Mouse (Mus musculus) thymus, adult 2 months (tissue): ENCODE data around the gene Mrto4. TPM values are rescaled to one million over a fixed set of nuclear protein-coding genes. Genes with fewer than 3 reads are reported as not detected.

Experiments used
- DNase-seq: peaks from one replicate; pipeline ENCODE4 v3.0.0; 2021
- H3K27ac ChIP-seq: fragments of 200-500 bp; 2 replicates; pipeline ENCODE4 v1.5.1; 2012; ENCODE audit warnings: low read length, control low read depth; ENCODE audit not compliant: control insufficient read depth, insufficient read depth
- H3K27me3 ChIP-seq: fragments of 200-500 bp; 2 replicates; pipeline ENCODE4 v1.6.1; 2012; ENCODE audit warnings: mild to moderate bottlenecking, low read length, moderate library complexity, mixed read lengths; ENCODE audit not compliant: control insufficient read depth, insufficient read depth
- H3K36me3 ChIP-seq: fragments of 200-500 bp; 2 replicates; pipeline ENCODE4 v1.6.1; 2012; ENCODE audit warnings: mild to moderate bottlenecking, low read length, moderate library complexity; ENCODE audit not compliant: control insufficient read depth, insufficient read depth
- H3K4me1 ChIP-seq: fragments of 200-500 bp; replicated peaks from 2 replicates; pipeline ENCODE4 v1.6.1; 2012; ENCODE audit warnings: low read length; ENCODE audit not compliant: control insufficient read depth, insufficient read depth
- H3K4me3 ChIP-seq: fragments of 200-500 bp; 2 replicates; pipeline ENCODE4 v1.5.1; 2012; ENCODE audit warnings: mild to moderate bottlenecking, low read length, control low read depth, moderate library complexity; ENCODE audit not compliant: control insufficient read depth, insufficient read depth
- CTCF ChIP-seq: fragments of 200-500 bp; IDR thresholded peaks from 2 replicates; pipeline ENCODE4 v1.5.1; 2012; ENCODE audit warnings: mild to moderate bottlenecking, control low read depth, low read length, moderate library complexity, borderline replicate concordance; ENCODE audit not compliant: control insufficient read depth, poor library complexity, insufficient read depth; ENCODE audit errors: extremely low read depth
- POLR2A ChIP-seq: fragments of 200-500 bp; IDR thresholded peaks from 2 replicates; pipeline ENCODE4 v1.6.1; 2012; ENCODE audit warnings: mild to moderate bottlenecking, low read length, control low read depth, moderate library complexity; ENCODE audit not compliant: control insufficient read depth, poor library complexity, insufficient read depth; ENCODE audit errors: extremely low read depth
- WGBS: fragments of 180-500 bp; shearing (Covaris S2); methylation state at CpG from one replicate; pipeline ENCODE4 v1.1.7; 2018; 5-methylcytosine and 5-hydroxymethylcytosine counted together
- polyA plus RNA-seq: library from polyadenylated mRNA; depleted of rRNA; stranded (reverse); fragments of >200 nt; gene quantifications from 2 replicates; pipeline ENCODE4 v1.2.3, GENCODE M21; 2012

Mrto4 gene
- polyA plus RNA-seq, 1 experiment, result 33.7 TPM

GRCm38 (mm10) chr4:139341556-139342233, 10.7 kb downstream of the Mrto4 start:
- DNase-seq, result no peak
- WGBS, result 95% methylated on average over 7 of the region's 7 CpGs

DNA sequence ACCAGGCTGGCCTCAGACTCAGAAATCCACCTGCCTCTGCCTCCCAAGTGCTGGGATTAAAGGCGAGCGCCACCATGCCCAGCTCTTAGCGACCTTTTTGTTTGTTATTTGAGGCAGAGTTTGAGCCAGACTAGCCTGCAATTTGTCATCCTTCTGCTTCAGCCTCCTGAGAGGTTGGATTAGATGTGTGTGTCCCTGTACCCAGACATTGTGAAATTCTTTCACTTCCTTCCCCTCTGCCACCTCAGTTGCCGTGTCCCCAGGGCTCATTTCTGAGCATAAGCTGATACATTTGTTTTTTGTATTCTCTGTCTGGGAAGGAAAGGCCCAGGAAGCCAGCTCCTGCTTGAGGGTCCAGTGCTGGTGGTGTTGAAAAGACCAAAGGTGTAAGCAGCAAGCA, 11.5 kb downstream of the Mrto4 start:
- Histone ChIP-seq H3K27ac (no peak overlapping the region), H3K4me3 (no peak overlapping the region), H3K4me1 (no peaks in the 10 kb centered on the region; the same call in 1 of the 2 replicates), H3K36me3 (no peaks in the 10 kb centered on the region), H3K27me3 (no peaks in the 10 kb centered on the region)
- WGBS, result 82% methylated on average over 4 of the region's 4 CpGs
- no peak for TF ChIP-seq POLR2A
- TF ChIP-seq CTCF, result no peak
- DNase-seq, result no peak

More at GRCm38 (mm10) chr4:139341556-139342233, 10.7 kb downstream of the Mrto4 start:
- H3K4me3 ChIP-seq, result no peak overlapping the region
- H3K27ac ChIP-seq, result no peak overlapping the region
- no peaks in the 10 kb centered on the region; the same call in 1 of the 2 replicates for H3K4me1 ChIP-seq
- TF ChIP-seq CTCF (no peak), POLR2A (no peak)
- H3K27me3 ChIP-seq, result no peaks in the 10 kb centered on the region
- H3K36me3 ChIP-seq, result peaks cover 5% of the 10 kb centered on the region; the same call in 1 of the 2 replicates

GRCm38 (mm10) chr4:139338145-139338544, 14.2 kb downstream of the Mrto4 start:
- Histone ChIP-seq H3K27ac (no peak overlapping the region), H3K4me1 (no peaks in the 10 kb centered on the region; the same call in 1 of the 2 replicates), H3K27me3 (no peaks in the 10 kb centered on the region), H3K36me3 (no peaks in the 10 kb centered on the region), H3K4me3 (no peak overlapping the region)
- TF ChIP-seq POLR2A (no peak), CTCF (no peak)
- WGBS, result 70% methylated on average over 33 of the region's 33 CpGs
- DNase-seq, result no peak

DNA sequence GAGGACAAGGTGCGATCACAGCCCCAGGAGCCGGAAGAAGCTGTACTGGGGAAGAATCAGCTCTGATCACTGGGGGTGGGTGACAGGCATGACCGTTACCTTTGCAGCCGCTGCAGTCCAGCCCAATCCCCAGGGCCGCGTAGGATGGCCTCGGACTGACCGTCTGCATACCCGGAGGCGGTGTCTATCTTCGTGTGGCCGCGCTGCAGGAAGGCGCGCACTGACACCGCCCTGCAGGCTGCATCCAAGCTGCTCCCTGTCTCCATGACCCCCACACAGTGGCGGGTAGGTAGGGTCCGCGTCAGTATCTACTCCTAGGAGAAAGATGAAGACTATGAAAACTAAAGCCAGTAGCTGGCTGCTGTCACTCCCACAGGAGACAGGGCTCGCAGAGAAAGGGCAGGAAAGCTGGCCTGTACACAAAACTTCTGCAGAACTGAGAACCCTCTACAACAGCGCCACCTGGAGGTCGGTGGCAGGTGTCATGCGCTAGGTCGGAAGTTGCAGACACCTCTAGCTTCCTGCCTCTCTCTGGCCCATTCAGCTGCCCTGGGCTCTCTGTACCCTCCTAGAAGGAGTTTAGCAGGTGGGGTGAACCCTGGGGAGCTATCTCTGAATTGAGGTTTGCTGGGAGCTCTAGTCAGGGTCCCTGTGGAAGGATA, 15.4 kb downstream of the Mrto4 start:
- DNase-seq, result peak; percentile 80
- no peak for TF ChIP-seq POLR2A
- TF ChIP-seq CTCF, result peak; percentile 90
- no peak overlapping the region for H3K27ac ChIP-seq
- H3K4me3 ChIP-seq, result peak overlapping the region; percentile 48
- no peaks in the 10 kb centered on the region; the same call in 1 of the 2 replicates for H3K4me1 ChIP-seq
- WGBS, result 34% methylated on average over 24 of the region's 24 CpGs
- no peaks in the 10 kb centered on the region for H3K27me3 ChIP-seq
- no peaks in the 10 kb centered on the region for H3K36me3 ChIP-seq

DNA sequence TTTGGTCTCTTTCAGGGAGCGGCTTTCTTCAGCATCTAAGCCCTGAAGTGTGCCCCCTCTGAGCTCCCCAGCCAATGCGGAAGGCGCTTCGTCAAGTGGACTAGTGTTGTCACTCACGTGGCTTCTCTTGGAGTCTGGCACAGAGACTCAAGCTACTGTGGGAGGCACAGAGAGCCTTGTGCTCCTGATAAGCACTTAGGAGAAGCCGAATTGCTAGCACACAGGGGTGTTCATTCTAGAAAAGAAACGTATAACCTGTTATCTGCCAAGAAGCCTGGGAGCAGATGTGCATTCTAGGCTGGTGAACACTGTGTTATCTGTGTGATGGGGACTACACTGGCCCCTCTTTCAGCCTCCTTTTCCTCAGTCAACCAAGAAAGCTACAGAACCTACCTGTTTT, 16.9 kb downstream of the Mrto4 start:
- no peak overlapping the region for H3K27ac ChIP-seq
- no peak overlapping the region for H3K4me3 ChIP-seq
- peaks cover 5% of the 10 kb centered on the region for H3K4me1 ChIP-seq
- TF ChIP-seq CTCF (no peak), POLR2A (no peak)
- H3K27me3 ChIP-seq, result no peaks in the 10 kb centered on the region
- WGBS, result 83% methylated on average over 7 of the region's 7 CpGs
- no peaks in the 10 kb centered on the region for H3K36me3 ChIP-seq
- no peak for DNase-seq

GRCm38 (mm10) chr4:139334631-139335295, 17.6 kb downstream of the Mrto4 start:
- no peak for DNase-seq
- Histone ChIP-seq H3K4me3 (no peak overlapping the region), H3K27me3 (no peaks in the 10 kb centered on the region), H3K27ac (no peak overlapping the region), H3K4me1 (peaks cover 5% of the 10 kb centered on the region), H3K36me3 (no peaks in the 10 kb centered on the region)
- TF ChIP-seq POLR2A (no peak), CTCF (no peak)
- WGBS, result 78% methylated on average over 6 of the region's 9 CpGs
